Mouse (Mus musculus) lung, postnatal 4 days (tissue): ENCODE results near the gene Gm11127.
"Not testable (repeated sequence)": the region's sequence is repeated elsewhere in the genome, so short reads cannot be mapped to it uniquely, and the experiment has no call there.

Experiments used
- DNase-seq, 2 experiments: peaks; one replicate each; pipeline ENCODE4 v3.0.0; 2021

Gene Gm11127

DNA sequence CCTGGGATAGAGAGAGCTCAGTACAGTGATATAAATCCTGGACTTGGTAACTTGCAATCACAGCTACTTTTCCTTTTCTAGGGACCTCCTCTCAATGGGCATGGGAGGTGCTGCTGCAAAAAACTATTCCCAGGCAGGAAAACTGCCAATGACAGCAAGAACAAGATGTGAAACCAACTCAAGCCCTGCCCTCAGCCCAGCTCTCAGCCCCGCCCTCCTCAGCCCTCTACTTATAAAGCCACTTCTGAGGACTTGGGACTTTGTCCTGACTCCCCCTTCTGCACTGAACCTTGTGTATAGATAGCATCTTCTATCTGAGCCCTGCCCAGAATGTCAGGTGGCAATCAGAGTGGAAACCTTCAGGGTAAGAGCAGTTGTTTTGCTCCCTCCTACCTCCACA is at the start of gene Gm11127:
TSS of gene Gm11127 (minus strand) at position 10 of the 400 bp plus-strand sequence.
- not testable (repeated sequence) for DNase-seq

- not testable (repeated sequence) for DNase-seq
Measured at GRCm38 (mm10) chr17:36102091-36102490, 43.9 kb upstream of the Gm11127 start.

- not testable (repeated sequence) for DNase-seq
Measured at GRCm38 (mm10) chr17:36099603-36100002, 41.4 kb upstream of the Gm11127 start.

- DNase-seq: no peak
Measured at GRCm38 (mm10) chr17:36093936-36094335, 35.8 kb upstream of the Gm11127 start.

- DNase-seq: not testable (repeated sequence)
Measured at GRCm38 (mm10) chr17:36092520-36092919, 34.3 kb upstream of the Gm11127 start.

GRCm38 (mm10) chr17:36091933-36092332 is 33.8 kb upstream of the Gm11127 start:
- DNase-seq: not testable (repeated sequence)

GRCm38 (mm10) chr17:36085976-36086375 is 27.8 kb upstream of the Gm11127 start:
- DNase-seq: not testable (repeated sequence)

GRCm38 (mm10) chr17:36083870-36084451 is 25.8 kb upstream of the Gm11127 start:
- no peak for DNase-seq

DNA sequence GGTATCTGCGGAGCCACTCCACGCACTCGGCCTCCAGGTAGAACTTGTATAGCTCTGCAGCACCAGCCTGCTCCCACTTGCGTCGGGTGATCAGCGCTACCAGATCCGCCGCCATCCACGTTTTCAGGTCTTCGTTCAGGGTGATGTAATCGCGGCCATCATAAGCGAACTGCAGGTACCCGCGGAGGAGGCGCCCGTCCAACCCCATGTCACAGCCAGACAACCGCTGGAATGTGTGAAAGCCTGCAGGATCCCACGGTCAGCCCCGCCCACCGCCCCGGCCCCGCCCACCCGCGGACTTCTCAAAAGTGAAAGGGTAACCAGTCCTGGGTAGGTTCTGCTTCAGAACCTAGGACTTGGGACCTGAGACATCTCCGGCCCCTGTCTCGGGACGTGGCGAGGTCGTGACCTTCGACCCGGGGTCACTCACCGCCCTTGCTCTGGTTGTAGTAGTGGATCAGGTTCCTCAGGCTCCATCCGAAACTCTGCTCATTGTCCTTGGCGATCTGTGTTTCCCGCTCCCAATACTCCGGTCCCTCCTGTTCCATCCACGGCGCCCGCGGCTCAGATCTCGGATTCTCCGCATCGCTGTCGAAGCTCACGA is 25.2 kb upstream of the Gm11127 start:
- peak; percentile 35 to 48 for DNase-seq

GRCm38 (mm10) chr17:36082519-36083232 is 24.5 kb upstream of the Gm11127 start:
- DNase-seq: not testable (repeated sequence)

DNA sequence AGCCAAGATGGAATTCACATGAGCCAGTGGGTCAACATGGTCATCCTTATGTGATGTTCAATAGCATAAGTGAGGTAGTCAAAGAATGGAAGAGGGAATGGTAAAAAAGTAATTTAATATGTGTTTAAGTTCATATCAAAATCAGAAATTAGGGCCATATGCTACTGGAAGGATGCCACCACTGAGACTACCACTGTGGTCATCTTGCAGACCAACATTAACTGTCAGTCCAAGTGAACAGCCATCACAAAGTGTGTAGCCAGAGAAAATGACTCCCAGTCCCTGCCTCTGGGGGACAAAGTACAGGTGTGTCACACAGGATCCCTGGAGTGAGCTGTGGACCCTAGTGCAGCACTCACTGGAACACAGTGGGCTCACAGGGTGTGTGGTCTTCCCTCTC is 23.7 kb upstream of the Gm11127 start:
- DNase-seq: not testable (repeated sequence)

- DNase-seq: peak; percentile 66 to 88
Measured at GRCm38 (mm10) chr17:36060829-36061228, 2.7 kb upstream of the Gm11127 start.

GRCm38 (mm10) chr17:36057927-36058326 is 244 bp downstream of the Gm11127 start:
- DNase-seq: not testable (repeated sequence)

DNA sequence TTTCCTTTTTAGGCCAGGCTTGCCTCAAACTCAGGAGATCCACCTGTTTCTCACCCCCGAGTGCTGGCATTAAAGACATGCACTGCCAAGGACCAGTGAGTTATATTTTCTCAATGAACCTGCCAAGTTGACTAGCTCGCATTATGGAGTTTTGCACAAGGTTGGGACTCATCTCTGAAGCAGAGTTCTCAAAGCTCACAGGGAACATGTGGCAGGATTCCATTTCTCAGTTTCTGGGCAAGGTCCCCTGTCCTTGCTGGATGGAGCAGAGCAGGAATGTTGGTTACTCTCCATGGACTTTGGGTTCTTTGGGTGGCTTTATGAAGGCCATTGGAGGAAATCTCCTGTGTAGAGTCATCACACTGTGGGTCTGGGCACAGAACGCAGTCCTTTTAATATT is 14.9 kb downstream of the Gm11127 start:
- no peak for DNase-seq

DNA sequence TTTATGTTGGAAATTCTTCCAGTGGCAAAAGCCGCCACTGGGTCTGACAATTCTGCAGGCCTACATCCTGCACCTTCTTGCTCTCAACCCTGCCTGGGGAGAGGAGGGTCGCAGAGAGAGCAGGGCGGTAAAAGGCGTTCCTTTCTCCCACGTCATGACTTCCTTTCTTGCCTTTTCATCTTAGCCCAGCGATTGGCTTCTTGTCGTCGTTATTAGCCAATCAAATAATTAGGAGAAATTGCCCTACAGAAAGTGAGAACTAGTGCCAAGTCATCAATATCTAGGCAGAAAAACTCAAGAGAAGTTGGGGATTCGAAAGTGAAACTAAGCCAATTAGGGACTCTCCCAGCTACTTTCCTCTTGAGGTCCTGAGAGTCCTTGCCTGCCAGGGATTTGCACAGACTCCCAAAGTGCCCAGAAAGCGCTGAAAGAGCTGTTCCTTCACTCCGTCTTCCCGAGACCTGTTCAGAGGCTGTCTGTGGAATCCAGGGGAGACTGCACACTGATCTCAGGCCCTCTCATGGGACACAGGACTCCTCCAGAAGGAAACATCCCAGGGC is 15.5 kb downstream of the Gm11127 start, which contains the start of the genes H2-T22 and Gm6034:
TSS of gene H2-T22 (minus strand) at position 138 of the 560 bp plus-strand sequence.
TSS of gene Gm6034 (plus strand) at position 352 of the 560 bp plus-strand sequence.
- peak; percentile 81 for DNase-seq

- peak; percentile 36 to 41 for DNase-seq
Measured at GRCm38 (mm10) chr17:36042055-36042454, 16.1 kb downstream of the Gm11127 start.

DNA sequence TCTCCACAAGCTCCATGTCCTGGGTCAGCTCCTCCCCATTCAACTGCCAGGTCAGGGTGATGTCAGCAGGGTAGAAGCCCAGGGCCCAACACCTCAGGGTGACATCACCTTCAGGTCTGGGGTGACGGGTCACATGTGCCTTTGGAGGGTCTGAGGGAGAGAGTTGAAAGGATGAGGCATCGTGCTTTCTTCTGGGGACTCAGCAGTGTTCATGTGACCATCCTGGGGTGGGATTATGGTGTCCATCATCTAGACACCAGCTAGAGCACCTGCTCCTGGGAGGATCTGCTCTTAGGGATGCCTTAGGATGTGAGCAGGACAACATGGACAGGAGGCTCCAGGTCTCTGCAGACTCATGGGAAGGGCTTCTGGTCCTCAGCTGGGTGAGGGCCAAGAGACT is 17.6 kb downstream of the Gm11127 start:
- not testable (repeated sequence) for DNase-seq

DNA sequence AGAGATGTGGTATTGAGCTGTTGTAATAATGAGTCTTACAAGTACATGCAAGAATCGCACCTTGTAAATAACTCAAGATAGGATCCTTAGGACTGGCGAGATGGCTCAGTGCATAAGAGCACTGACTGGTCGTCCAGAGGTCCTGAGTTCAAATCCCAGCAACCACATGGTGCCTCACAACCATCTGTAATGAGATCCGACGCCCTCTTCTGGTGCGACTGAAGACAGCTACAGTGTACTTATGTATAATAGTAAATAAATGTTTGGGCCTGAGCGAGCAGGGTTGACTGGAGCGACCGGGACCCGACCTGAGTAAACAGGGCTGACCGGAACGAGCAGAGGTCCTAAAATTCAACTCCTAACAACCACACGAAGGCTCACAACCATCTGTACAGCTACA is 22.0 kb downstream of the Gm11127 start:
- not testable (repeated sequence) for DNase-seq

DNA sequence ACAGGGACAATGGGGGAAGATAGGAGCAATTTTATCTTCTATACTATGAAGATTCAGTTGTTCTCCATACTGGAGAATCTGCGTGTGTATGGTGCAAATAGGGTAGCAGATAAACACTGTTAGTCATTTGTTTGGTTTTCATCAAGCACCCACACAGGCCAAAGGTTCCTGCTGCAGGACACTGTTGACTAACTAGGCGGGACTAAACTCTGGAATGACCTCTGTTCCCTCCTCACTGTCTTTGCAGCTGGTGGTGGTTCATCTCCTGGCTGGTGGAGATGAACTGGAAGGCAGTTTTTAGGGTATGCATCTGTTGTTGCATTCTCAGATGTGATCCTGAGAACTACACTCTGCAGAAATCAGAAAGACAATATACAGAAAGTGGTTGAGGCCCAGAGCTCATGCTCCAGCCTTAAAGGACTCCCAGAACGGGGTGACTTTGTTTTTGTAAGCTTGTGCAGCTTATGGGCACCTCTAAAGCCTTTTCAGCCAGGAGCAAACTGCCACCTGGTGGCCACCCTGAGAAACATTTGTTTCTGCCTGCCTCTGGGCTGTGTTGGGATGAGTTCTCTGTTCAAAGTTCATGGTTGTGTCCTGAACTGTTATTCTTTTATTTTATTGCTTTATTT is 23.0 kb downstream of the Gm11127 start:
- DNase-seq: peak; percentile 63 to 74

- not testable (repeated sequence) for DNase-seq
Measured at GRCm38 (mm10) chr17:36034524-36034923, 23.6 kb downstream of the Gm11127 start.

DNA sequence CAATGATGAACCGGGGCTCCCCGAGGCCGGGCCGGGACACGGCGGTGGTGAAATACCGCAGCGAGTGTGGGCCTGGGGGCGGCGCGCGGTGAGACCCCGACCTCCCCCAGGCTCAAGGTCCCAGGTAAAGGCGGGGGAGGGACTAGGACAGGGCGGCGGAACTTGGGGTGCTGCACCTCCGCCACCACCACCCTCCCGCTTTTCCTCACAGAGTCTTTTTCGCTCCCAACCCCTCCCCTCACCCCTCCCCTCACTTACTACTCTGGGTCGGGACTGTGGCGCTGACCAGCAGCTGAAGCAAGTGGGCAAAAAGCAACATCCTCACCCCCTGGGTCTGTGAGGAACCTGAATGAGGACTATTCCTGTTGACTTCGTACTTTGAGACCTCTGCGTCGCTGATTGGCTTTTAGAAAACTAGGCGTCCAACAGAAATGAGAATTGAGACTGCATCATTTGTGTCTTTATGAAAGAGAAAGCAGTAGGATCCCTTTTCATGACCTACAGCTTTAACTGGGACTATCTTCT is 25.8 kb downstream of the Gm11127 start, which contains the start of gene H2-T23:
TSS of gene H2-T23 (minus strand) at position 505 of the 525 bp plus-strand sequence.
- peak; percentile 61 to 66 for DNase-seq

GRCm38 (mm10) chr17:36031583-36032331 is 26.4 kb downstream of the Gm11127 start:
- peak; percentile 49 to 65 for DNase-seq
